ENCODE assay signal across 31 mouse cellular contexts in genomic region chr19:12445014-12445413, GRCm38 (mm10). TPM values are rescaled to one million over a fixed set of nuclear protein-coding genes. Genes with fewer than 3 reads are reported as not detected.
A peak's percentile ranks its signal among the peaks of the same experiment; 100 is the strongest.
DNase-seq lines count a peak whose midpoint lies in the region; ATAC-seq and TF ChIP-seq lines count a peak whose summit lies in the region.
"Had no signal": no experiment of that assay in that cellular context is flagged by ENCODE, and none has a peak within 500 bp of the region (broad histone marks: within the 10 kb centered on the region; RNA-seq: fewer than 3 reads in every experiment).

No protein-coding gene starts in this region.

- H3K27me3 ChIP-seq in liver, postnatal 0 days (ENCODE audit: insufficient read depth, low read length), result no peaks in the 10 kb centered on the region
- H3K27me3 ChIP-seq in liver, embryonic 11.5 days (replicated peaks; ENCODE audit: control insufficient read depth, insufficient read depth, low read length), result no peaks in the 10 kb centered on the region
- no peaks in the 10 kb centered on the region for H3K27me3 ChIP-seq in forebrain, postnatal 0 days (ENCODE audit: insufficient read depth, low read length)
- H3K27me3 ChIP-seq: embryonic facial prominence, embryonic 12.5 days; forebrain, embryonic 13.5 days; heart, embryonic 15.5 days; neural tube, embryonic 15.5 days had no signal

- 37% methylated on average over 3 of the region's 3 CpGs for WGBS in liver, postnatal 0 days (ENCODE audit: insufficient replicate concordance)
- WGBS in liver, embryonic 11.5 days, result 64% methylated on average over 3 of the region's 3 CpGs
- 89% methylated on average over 3 of the region's 3 CpGs for WGBS in forebrain, postnatal 0 days

- H3K9me3 ChIP-seq in liver, postnatal 0 days (ENCODE audit: low read length), result no peaks in the 10 kb centered on the region
- no peaks in the 10 kb centered on the region for H3K9me3 ChIP-seq in liver, embryonic 11.5 days (ENCODE audit: control insufficient read depth, low read length)
- no peaks in the 10 kb centered on the region for H3K9me3 ChIP-seq in forebrain, postnatal 0 days (ENCODE audit: low read length)
- H3K9me3 ChIP-seq: embryonic facial prominence, embryonic 12.5 days; forebrain, embryonic 13.5 days; heart, embryonic 15.5 days; neural tube, embryonic 15.5 days had no signal

- no peaks in the 10 kb centered on the region for H3K36me3 ChIP-seq in liver, postnatal 0 days (replicated peaks; ENCODE audit: insufficient read depth, low read length)
- H3K36me3 ChIP-seq in liver, embryonic 11.5 days (ENCODE audit: control insufficient read depth, insufficient read depth, low read length), result no peaks in the 10 kb centered on the region
- H3K36me3 ChIP-seq in forebrain, postnatal 0 days (ENCODE audit: insufficient read depth), result no peaks in the 10 kb centered on the region
- H3K36me3 ChIP-seq: embryonic facial prominence, embryonic 12.5 days; heart, embryonic 15.5 days; neural tube, embryonic 15.5 days had no signal

- H3K4me2 ChIP-seq in liver, postnatal 0 days (ENCODE audit: low read depth, low read length), result no peak overlapping the region
- H3K4me2 ChIP-seq in liver, embryonic 11.5 days, result no peak overlapping the region
- no peak overlapping the region for H3K4me2 ChIP-seq in forebrain, postnatal 0 days (ENCODE audit: low read depth)
- H3K4me2 ChIP-seq: embryonic facial prominence, embryonic 12.5 days; forebrain, embryonic 13.5 days; heart, embryonic 15.5 days; hindbrain, embryonic 14.5 days; lung, embryonic 14.5 days; neural tube, embryonic 15.5 days had no signal

- no peak overlapping the region for H3K4me3 ChIP-seq in liver, postnatal 0 days (ENCODE audit: low read depth, low read length)
- no peak overlapping the region for H3K4me3 ChIP-seq in liver, embryonic 11.5 days (ENCODE audit: low read depth, low read length)
- no peak overlapping the region for H3K4me3 ChIP-seq in forebrain, postnatal 0 days (ENCODE audit: low read depth, low read length)
- H3K4me3 ChIP-seq: embryonic facial prominence, embryonic 12.5 days; forebrain, embryonic 13.5 days; gastrocnemius, adult 2 months; heart, embryonic 15.5 days; left cerebral cortex, adult 2 months; neural tube, embryonic 15.5 days had no signal

- DNase-seq in liver, postnatal 0 days, result no peak
- DNase-seq in liver, embryonic 11.5 days (ENCODE audit: low spot score), result no peak
- peak; percentile 71 for DNase-seq in adipocyte (ENCODE audit: low spot score)
- peak; percentile 50 for DNase-seq in fat pad, adult 2 months (ENCODE audit: extremely low read depth, low read depth, low spot score)
- DNase-seq in forebrain, postnatal 0 days, result no peak
- no peak for DNase-seq in right cerebral cortex, postnatal 25 days
- DNase-seq: adrenal gland, postnatal 25 days; cerebellum, adult 11 months; cerebellum, postnatal 14 days; gastrocnemius, adult 2 months; heart, postnatal 4 days; kidney, adult 18-20 months; kidney, postnatal 4 days; layer of hippocampus, adult 9-11 months; lung, embryonic 14.5 days had no signal

- H3K27ac ChIP-seq in liver, postnatal 0 days (ENCODE audit: low read depth), result no peak overlapping the region
- H3K27ac ChIP-seq in liver, embryonic 11.5 days (ENCODE audit: low read depth, low read length), result no peak overlapping the region
- H3K27ac ChIP-seq in forebrain, postnatal 0 days (ENCODE audit: low read depth, low read length), result no peak overlapping the region
- H3K27ac ChIP-seq: embryonic facial prominence, embryonic 12.5 days; forebrain, embryonic 13.5 days; gastrocnemius, adult 2 months; heart, embryonic 15.5 days; hindbrain, embryonic 14.5 days; left cerebral cortex, adult 2 months; neural tube, embryonic 15.5 days had no signal

- peaks cover 5% of the 10 kb centered on the region; the same call in 1 of the 2 replicates for H3K4me1 ChIP-seq in liver, postnatal 0 days (ENCODE audit: insufficient read depth)
- H3K4me1 ChIP-seq in liver, embryonic 11.5 days (replicated peaks; ENCODE audit: control insufficient read depth, insufficient read depth, low read length), result no peaks in the 10 kb centered on the region
- no peaks in the 10 kb centered on the region for H3K4me1 ChIP-seq in forebrain, postnatal 0 days (ENCODE audit: insufficient read depth)
- H3K4me1 ChIP-seq: embryonic facial prominence, embryonic 12.5 days; forebrain, embryonic 13.5 days; neural tube, embryonic 15.5 days had no signal

- no peak for TF ChIP-seq CTCF in liver, postnatal 0 days (IDR thresholded peaks at IDR 0.05; ENCODE audit: low read depth)
- TF ChIP-seq CTCF in forebrain, postnatal 0 days (IDR thresholded peaks at IDR 0.05; ENCODE audit: low read depth), result no peak

- no peak overlapping the region for H3K9ac ChIP-seq in liver, postnatal 0 days (replicated peaks)
- no peak overlapping the region for H3K9ac ChIP-seq in liver, embryonic 11.5 days (ENCODE audit: low read depth, low read length)
- no peak overlapping the region for H3K9ac ChIP-seq in forebrain, postnatal 0 days
- H3K9ac ChIP-seq: embryonic facial prominence, embryonic 12.5 days; forebrain, embryonic 13.5 days; heart, embryonic 15.5 days; hindbrain, embryonic 14.5 days; lung, embryonic 14.5 days; neural tube, embryonic 15.5 days had no signal

- ATAC-seq in liver, postnatal 0 days, result peak; percentile 87
- ATAC-seq in liver, embryonic 11.5 days (replicated peaks; ENCODE audit: low FRiP score), result no peak
- peak; percentile 51 for ATAC-seq in monocyte, adult 5-6 weeks (replicated peaks; ENCODE audit: insufficient number of reproducible peaks, low FRiP score, low TSS enrichment, poor library complexity, severe bottlenecking)
- no peak for ATAC-seq in forebrain, postnatal 0 days
- ATAC-seq: forebrain, embryonic 13.5 days; inflammation-experienced regulatory T-cells, adult 6 months; midbrain, embryonic 16.5 days had no signal

- TF ChIP-seq EP300 in liver, postnatal 0 days (IDR thresholded peaks at IDR 0.05; ENCODE audit: low read depth), result peak; percentile 81

RNA-seq across cellular contexts. Expression of gene Mpeg1, which starts 15.6 kb away (rescaled TPM):
- 3.5 and 3.8 TPM in 2 replicates for polyA plus RNA-seq in liver, postnatal 0 days (2015; fragmentation: Nextera tagmentation; extraction: Ambion mirVana)
- 0.81 and 1.2 TPM in 2 replicates for polyA plus RNA-seq in liver, embryonic 11.5 days (2014; fragmentation: Nextera tagmentation; extraction: Ambion mirVana)
- 282 to 374 TPM (median 353 TPM) in 3 replicates for total RNA-seq in monocyte, adult 5-6 weeks (2017)
- total RNA-seq in forebrain, postnatal 0 days (2014; rRNA removed), result 3.2 and 3.5 TPM in 2 replicates
- polyA plus RNA-seq in forebrain, postnatal 0 days (2015; fragmentation: Nextera tagmentation; extraction: Ambion mirVana), result 0.63 and 1.1 TPM in 2 replicates

RNA-seq across cellular contexts. Expression of gene Pfpl, which starts 17.3 kb away (rescaled TPM):
- polyA plus RNA-seq in liver, postnatal 0 days (2015; fragmentation: Nextera tagmentation; extraction: Ambion mirVana), result not detected in 2 replicates
- polyA plus RNA-seq in liver, embryonic 11.5 days (2014; fragmentation: Nextera tagmentation; extraction: Ambion mirVana), result not detected in 2 replicates
- total RNA-seq in monocyte, adult 5-6 weeks (2017), result not detected in 3 replicates
- total RNA-seq in forebrain, postnatal 0 days (2014; rRNA removed), result not detected in 2 replicates
- 0.04 TPM in 1 of 2 replicates, not detected in the other for polyA plus RNA-seq in forebrain, postnatal 0 days (2015; fragmentation: Nextera tagmentation; extraction: Ambion mirVana)
- total RNA-seq: adrenal gland, postnatal 25 days; gastrocnemius, adult 2 months; heart, postnatal 4 days; left cerebral cortex, adult 2 months; left cerebral cortex, postnatal 36 days; megakaryocyte-erythroid progenitor cell, adult 5-6 weeks had no signal
- polyA plus RNA-seq: embryonic facial prominence, embryonic 12.5 days; forebrain, embryonic 13.5 days; frontal cortex, adult 2 months; heart, embryonic 15.5 days; hindbrain, embryonic 14.5 days; inflammation-experienced regulatory T-cells, adult 6 months; kidney, embryonic 16.5 days; limb, embryonic 14.5 days; lung, embryonic 14.5 days; midbrain, embryonic 16.5 days; neural tube, embryonic 15.5 days; small intestine, adult 2 months; thymus, postnatal 0 days had no signal

RNA-seq across cellular contexts. Expression of gene Olfr1441, which starts 27.8 kb away (rescaled TPM):
- not detected in 2 replicates for polyA plus RNA-seq in liver, postnatal 0 days (2015; fragmentation: Nextera tagmentation; extraction: Ambion mirVana)
- polyA plus RNA-seq in liver, embryonic 11.5 days (2014; fragmentation: Nextera tagmentation; extraction: Ambion mirVana), result not detected in 2 replicates
- not detected in 3 replicates for total RNA-seq in monocyte, adult 5-6 weeks (2017)
- total RNA-seq in forebrain, postnatal 0 days (2014; rRNA removed), result not detected in 2 replicates
- polyA plus RNA-seq in forebrain, postnatal 0 days (2015; fragmentation: Nextera tagmentation; extraction: Ambion mirVana), result not detected in 2 replicates
- total RNA-seq: adrenal gland, postnatal 25 days; gastrocnemius, adult 2 months; heart, postnatal 4 days; left cerebral cortex, adult 2 months; left cerebral cortex, postnatal 36 days; megakaryocyte-erythroid progenitor cell, adult 5-6 weeks had no signal
- polyA plus RNA-seq: embryonic facial prominence, embryonic 12.5 days; forebrain, embryonic 13.5 days; frontal cortex, adult 2 months; heart, embryonic 15.5 days; hindbrain, embryonic 14.5 days; inflammation-experienced regulatory T-cells, adult 6 months; kidney, embryonic 16.5 days; limb, embryonic 14.5 days; lung, embryonic 14.5 days; midbrain, embryonic 16.5 days; neural tube, embryonic 15.5 days; small intestine, adult 2 months; thymus, postnatal 0 days had no signal

RNA-seq across cellular contexts. Expression of gene Dtx4, which starts 56.2 kb away (rescaled TPM):
- 1.8 and 2.1 TPM in 2 replicates for polyA plus RNA-seq in liver, postnatal 0 days (2015; fragmentation: Nextera tagmentation; extraction: Ambion mirVana)
- 3.8 and 4.9 TPM in 2 replicates for polyA plus RNA-seq in liver, embryonic 11.5 days (2014; fragmentation: Nextera tagmentation; extraction: Ambion mirVana)
- total RNA-seq in monocyte, adult 5-6 weeks (2017), result 2.6 to 4.2 TPM (median 2.7 TPM) in 3 replicates
- 43.2 and 48.8 TPM in 2 replicates for total RNA-seq in forebrain, postnatal 0 days (2014; rRNA removed)
- 20.6 and 21.2 TPM in 2 replicates for polyA plus RNA-seq in forebrain, postnatal 0 days (2015; fragmentation: Nextera tagmentation; extraction: Ambion mirVana)
- total RNA-seq: megakaryocyte-erythroid progenitor cell, adult 5-6 weeks had no signal

RNA-seq across cellular contexts. Expression of gene Olfr1440, which starts 57.9 kb away (rescaled TPM):
- not detected in 2 replicates for polyA plus RNA-seq in liver, postnatal 0 days (2015; fragmentation: Nextera tagmentation; extraction: Ambion mirVana)
- not detected in 2 replicates for polyA plus RNA-seq in liver, embryonic 11.5 days (2014; fragmentation: Nextera tagmentation; extraction: Ambion mirVana)
- not detected in 3 replicates for total RNA-seq in monocyte, adult 5-6 weeks (2017)
- total RNA-seq in forebrain, postnatal 0 days (2014; rRNA removed), result not detected in 2 replicates
- not detected in 2 replicates for polyA plus RNA-seq in forebrain, postnatal 0 days (2015; fragmentation: Nextera tagmentation; extraction: Ambion mirVana)
- total RNA-seq: adrenal gland, postnatal 25 days; gastrocnemius, adult 2 months; heart, postnatal 4 days; left cerebral cortex, adult 2 months; left cerebral cortex, postnatal 36 days; megakaryocyte-erythroid progenitor cell, adult 5-6 weeks had no signal
- polyA plus RNA-seq: embryonic facial prominence, embryonic 12.5 days; forebrain, embryonic 13.5 days; frontal cortex, adult 2 months; heart, embryonic 15.5 days; hindbrain, embryonic 14.5 days; inflammation-experienced regulatory T-cells, adult 6 months; kidney, embryonic 16.5 days; limb, embryonic 14.5 days; lung, embryonic 14.5 days; midbrain, embryonic 16.5 days; neural tube, embryonic 15.5 days; small intestine, adult 2 months; thymus, postnatal 0 days had no signal

Comparison
In these comparisons a context has a peak if more than half of its experiments do, and no peak if none do; other contexts are left out.
1. ATAC-seq: peak in liver, postnatal 0 days (single experiment) and monocyte, adult 5-6 weeks (single experiment); none in liver, embryonic 11.5 days (single experiment) and forebrain, postnatal 0 days (single experiment).
2. DNase-seq: peak in adipocyte (single experiment) and fat pad, adult 2 months (single experiment); none in liver, postnatal 0 days (single experiment), liver, embryonic 11.5 days (single experiment), forebrain, postnatal 0 days (single experiment) and right cerebral cortex, postnatal 25 days (single experiment).